Mouse (Mus musculus): ENCODE measurements at regions not wholly inside any gene's neighbourhood (a gene's known extent, or its start where the extent isn't known, plus 50 kb on each side); places are given as distances from the start of the nearest gene placed in this dataset.
A peak's percentile ranks its signal among the peaks of the same experiment; 100 is the strongest.

GRCm38 (mm10) chr7:71223513-71224319 is 127.6 kb downstream of the Gm10295 start:
- Histone ChIP-seq H3K9ac (replicated peaks; ENCODE audit: low read depth, low read length) (no peak overlapping the region), H3K36me3 (ENCODE audit: control insufficient read depth, insufficient read depth) (no peaks in the 10 kb centered on the region), H3K4me2 (ENCODE audit: low read length) (no peak overlapping the region), H3K27me3 (replicated peaks; ENCODE audit: control insufficient read depth, insufficient read depth, low read length) (no peaks in the 10 kb centered on the region), H3K27ac (ENCODE audit: low read length) (no peak overlapping the region), H3K4me3 (replicated peaks; ENCODE audit: low read length) (no peak overlapping the region), H3K9me3 (ENCODE audit: control insufficient read depth, low read length) (no peaks in the 10 kb centered on the region), H3K4me1 (replicated peaks; ENCODE audit: control insufficient read depth, insufficient read depth, low read length) (no peaks in the 10 kb centered on the region)
- WGBS, result 86% methylated on average over 17 of the region's 17 CpGs
- ATAC-seq, result no peak

GRCm38 (mm10) chr7:71217344-71217743 is 133.9 kb downstream of the Gm10295 start:
- 92% methylated on average over 7 of the region's 7 CpGs for WGBS
- H3K27ac ChIP-seq (ENCODE audit: low read length), result no peak overlapping the region
- no peaks in the 10 kb centered on the region for H3K27me3 ChIP-seq (replicated peaks; ENCODE audit: control insufficient read depth, insufficient read depth, low read length)
- H3K9me3 ChIP-seq (ENCODE audit: control insufficient read depth, low read length), result no peaks in the 10 kb centered on the region
- no peak overlapping the region for H3K4me2 ChIP-seq (ENCODE audit: low read length)
- ATAC-seq, result no peak
- no peak overlapping the region for H3K4me3 ChIP-seq (replicated peaks; ENCODE audit: low read length)
- no peak overlapping the region for H3K9ac ChIP-seq (replicated peaks; ENCODE audit: low read depth, low read length)
- H3K4me1 ChIP-seq (replicated peaks; ENCODE audit: control insufficient read depth, insufficient read depth, low read length), result no peaks in the 10 kb centered on the region
- no peaks in the 10 kb centered on the region for H3K36me3 ChIP-seq (ENCODE audit: control insufficient read depth, insufficient read depth)

- no peak overlapping the region for H3K9ac ChIP-seq (replicated peaks; ENCODE audit: low read depth, low read length)
- H3K27ac ChIP-seq (ENCODE audit: low read length), result no peak overlapping the region
- no peak overlapping the region for H3K4me3 ChIP-seq (replicated peaks; ENCODE audit: low read length)
- no peaks in the 10 kb centered on the region for H3K36me3 ChIP-seq (ENCODE audit: control insufficient read depth, insufficient read depth)
- no peaks in the 10 kb centered on the region for H3K9me3 ChIP-seq (ENCODE audit: control insufficient read depth, low read length)
- no peaks in the 10 kb centered on the region for H3K4me1 ChIP-seq (replicated peaks; ENCODE audit: control insufficient read depth, insufficient read depth, low read length)
- no peak for ATAC-seq
- WGBS, result 41% methylated on average over 2 of the region's 2 CpGs
- H3K27me3 ChIP-seq (replicated peaks; ENCODE audit: control insufficient read depth, insufficient read depth, low read length), result no peaks in the 10 kb centered on the region
- H3K4me2 ChIP-seq (ENCODE audit: low read length), result no peak overlapping the region
Observed at GRCm38 (mm10) chr7:71216808-71217207, 134.5 kb downstream of the Gm10295 start.

- ATAC-seq, result no peak
- no peak overlapping the region for H3K27ac ChIP-seq (ENCODE audit: low read length)
Observed at GRCm38 (mm10) chr7:71214500-71215055, 136.7 kb downstream of the Gm10295 start.

GRCm38 (mm10) chr7:71193131-71193530 is 158.2 kb downstream of the Gm10295 start:
- H3K27ac ChIP-seq (ENCODE audit: low read length), result no peak overlapping the region
- H3K4me3 ChIP-seq (replicated peaks; ENCODE audit: low read length), result no peak overlapping the region
- peaks cover 4% of the 10 kb centered on the region for H3K4me1 ChIP-seq (replicated peaks; ENCODE audit: control insufficient read depth, insufficient read depth, low read length)
- no peaks in the 10 kb centered on the region for H3K27me3 ChIP-seq (replicated peaks; ENCODE audit: control insufficient read depth, insufficient read depth, low read length)
- no peak overlapping the region for H3K9ac ChIP-seq (replicated peaks; ENCODE audit: low read depth, low read length)
- peak; percentile 89 for ATAC-seq
- WGBS, result 11% methylated on average over 7 of the region's 7 CpGs
- no peaks in the 10 kb centered on the region for H3K9me3 ChIP-seq (ENCODE audit: control insufficient read depth, low read length)
- peak overlapping the region; percentile 21; the same call in 1 of the 2 replicates for H3K4me2 ChIP-seq (ENCODE audit: low read length)
- H3K36me3 ChIP-seq (ENCODE audit: control insufficient read depth, insufficient read depth), result no peaks in the 10 kb centered on the region

More at GRCm38 (mm10) chr7:71214500-71215055, 136.7 kb downstream of the Gm10295 start:
- H3K36me3 ChIP-seq (ENCODE audit: control insufficient read depth, insufficient read depth), result no peaks in the 10 kb centered on the region
- H3K9ac ChIP-seq (replicated peaks; ENCODE audit: low read depth, low read length), result no peak overlapping the region
- H3K9me3 ChIP-seq (ENCODE audit: control insufficient read depth, low read length), result no peaks in the 10 kb centered on the region
- H3K4me2 ChIP-seq (ENCODE audit: low read length), result no peak overlapping the region
- H3K4me1 ChIP-seq (replicated peaks; ENCODE audit: control insufficient read depth, insufficient read depth, low read length), result no peaks in the 10 kb centered on the region
- no peak overlapping the region for H3K4me3 ChIP-seq (replicated peaks; ENCODE audit: low read length)
- 82% methylated on average over 13 of the region's 13 CpGs for WGBS
- no peaks in the 10 kb centered on the region for H3K27me3 ChIP-seq (replicated peaks; ENCODE audit: control insufficient read depth, insufficient read depth, low read length)

GRCm38 (mm10) chr7:71190161-71190711 is 161.0 kb downstream of the Gm10295 start:
- 24% methylated on average over 12 of the region's 12 CpGs for WGBS
- no peak overlapping the region for H3K4me2 ChIP-seq (ENCODE audit: low read length)
- H3K27ac ChIP-seq (ENCODE audit: low read length), result no peak overlapping the region
- no peak overlapping the region for H3K9ac ChIP-seq (replicated peaks; ENCODE audit: low read depth, low read length)
- peaks cover 4% of the 10 kb centered on the region for H3K4me1 ChIP-seq (replicated peaks; ENCODE audit: control insufficient read depth, insufficient read depth, low read length)
- H3K9me3 ChIP-seq (ENCODE audit: control insufficient read depth, low read length), result no peaks in the 10 kb centered on the region
- no peaks in the 10 kb centered on the region for H3K36me3 ChIP-seq (ENCODE audit: control insufficient read depth, insufficient read depth)
- ATAC-seq, result no peak
- H3K27me3 ChIP-seq (replicated peaks; ENCODE audit: control insufficient read depth, insufficient read depth, low read length), result no peaks in the 10 kb centered on the region
- H3K4me3 ChIP-seq (replicated peaks; ENCODE audit: low read length), result no peak overlapping the region

- WGBS, result 38% methylated on average over 6 of the region's 6 CpGs
- ATAC-seq, result no peak
- no peak overlapping the region for H3K4me2 ChIP-seq (ENCODE audit: low read length)
- H3K9ac ChIP-seq (replicated peaks; ENCODE audit: low read depth, low read length), result no peak overlapping the region
- no peaks in the 10 kb centered on the region for H3K27me3 ChIP-seq (replicated peaks; ENCODE audit: control insufficient read depth, insufficient read depth, low read length)
- no peaks in the 10 kb centered on the region for H3K36me3 ChIP-seq (ENCODE audit: control insufficient read depth, insufficient read depth)
- H3K4me1 ChIP-seq (replicated peaks; ENCODE audit: control insufficient read depth, insufficient read depth, low read length), result peaks cover 4% of the 10 kb centered on the region
- no peak overlapping the region for H3K4me3 ChIP-seq (replicated peaks; ENCODE audit: low read length)
- no peaks in the 10 kb centered on the region for H3K9me3 ChIP-seq (ENCODE audit: control insufficient read depth, low read length)
- no peak overlapping the region for H3K27ac ChIP-seq (ENCODE audit: low read length)
Observed at GRCm38 (mm10) chr7:71189757-71190156, 161.5 kb downstream of the Gm10295 start.

GRCm38 (mm10) chr7:71188119-71188518 is 163.2 kb downstream of the Gm10295 start:
- H3K27me3 ChIP-seq (replicated peaks; ENCODE audit: control insufficient read depth, insufficient read depth, low read length), result no peaks in the 10 kb centered on the region
- no peak overlapping the region for H3K4me3 ChIP-seq (replicated peaks; ENCODE audit: low read length)
- peaks cover 2% of the 10 kb centered on the region for H3K4me1 ChIP-seq (replicated peaks; ENCODE audit: control insufficient read depth, insufficient read depth, low read length)
- no peak for ATAC-seq
- WGBS, result 19% methylated on average over 6 of the region's 6 CpGs
- no peak overlapping the region for H3K9ac ChIP-seq (replicated peaks; ENCODE audit: low read depth, low read length)
- no peak overlapping the region for H3K27ac ChIP-seq (ENCODE audit: low read length)
- no peak overlapping the region for H3K4me2 ChIP-seq (ENCODE audit: low read length)
- no peaks in the 10 kb centered on the region for H3K36me3 ChIP-seq (ENCODE audit: control insufficient read depth, insufficient read depth)
- no peaks in the 10 kb centered on the region for H3K9me3 ChIP-seq (ENCODE audit: control insufficient read depth, low read length)

GRCm38 (mm10) chr7:71174871-71175270 is 176.4 kb downstream of the Gm10295 start:
- no peak for ATAC-seq
- no peaks in the 10 kb centered on the region for H3K9me3 ChIP-seq (ENCODE audit: control insufficient read depth, low read length)
- whole genome bisulfite sequencing, result 92% methylated on average over 4 of the region's 4 CpGs
- no peak overlapping the region for H3K4me3 ChIP-seq (replicated peaks; ENCODE audit: low read length)
- H3K4me2 ChIP-seq (ENCODE audit: low read length), result no peak overlapping the region
- H3K4me1 ChIP-seq (replicated peaks; ENCODE audit: control insufficient read depth, insufficient read depth, low read length), result no peaks in the 10 kb centered on the region
- H3K27ac ChIP-seq (ENCODE audit: low read length), result no peak overlapping the region
- no peak overlapping the region for H3K9ac ChIP-seq (replicated peaks; ENCODE audit: low read depth, low read length)
- no peaks in the 10 kb centered on the region for H3K27me3 ChIP-seq (replicated peaks; ENCODE audit: control insufficient read depth, insufficient read depth, low read length)
- no peaks in the 10 kb centered on the region for H3K36me3 ChIP-seq (ENCODE audit: control insufficient read depth, insufficient read depth)

Measured in forebrain, embryonic 16.5 days (tissue).